Mouse (Mus musculus) neural tube, embryonic 13.5 days (tissue): ENCODE data around the gene Donson. TPM values are rescaled to one million over a fixed set of nuclear protein-coding genes. Genes with fewer than 3 reads are reported as not detected.
A peak's percentile ranks its signal among the peaks of the same experiment; 100 is the strongest.

Source experiments
- ATAC-seq: fragments of 200-750 bp; cut with Nextera tagmentation; 2 replicates; pipeline ENCODE4 v1.8.0; 2017; ENCODE audit warnings: low read depth, mild to moderate bottlenecking, moderate TSS enrichment, moderate library complexity
- H3K27ac ChIP-seq: fragments of 300-500 bp; sonication (generic); replicated peaks from 2 replicates; pipeline ENCODE4 v1.5.1; 2015; ENCODE audit warnings: moderate library complexity, mild to moderate bottlenecking, inconsistent platforms
- H3K27me3 ChIP-seq: fragments of 300-500 bp; sonication (generic); 2 replicates; pipeline ENCODE4 v1.6.1; 2015; ENCODE audit warnings: mild to moderate bottlenecking, inconsistent platforms
- H3K36me3 ChIP-seq: fragments of 300-500 bp; sonication (generic); 2 replicates; pipeline ENCODE4 v1.6.1; 2015; ENCODE audit warnings: mild to moderate bottlenecking, inconsistent platforms
- H3K4me1 ChIP-seq: fragments of 300-500 bp; sonication (generic); replicated peaks from 2 replicates; pipeline ENCODE4 v1.6.1; 2015; ENCODE audit warnings: inconsistent platforms
- H3K4me2 ChIP-seq: fragments of 300-500 bp; sonication (generic); 2 replicates; pipeline ENCODE4 v1.6.1; 2015; ENCODE audit warnings: inconsistent platforms, mild to moderate bottlenecking, moderate library complexity
- H3K4me3 ChIP-seq: fragments of 300-500 bp; sonication (generic); 2 replicates; pipeline ENCODE4 v1.5.1; 2015; ENCODE audit warnings: mild to moderate bottlenecking, inconsistent platforms
- H3K9ac ChIP-seq: fragments of 300-500 bp; sonication (generic); 2 replicates; pipeline ENCODE4 v1.6.1; 2015; ENCODE audit warnings: moderate library complexity, mild to moderate bottlenecking, inconsistent platforms
- H3K9me3 ChIP-seq: fragments of 300-500 bp; sonication (generic); 2 replicates; pipeline ENCODE4 v1.6.1; 2016; ENCODE audit warnings: inconsistent platforms
- WGBS: fragments of 180-500 bp; shearing (Covaris S2); methylation state at CpG from one replicate; pipeline ENCODE4 v1.1.7; 2015; 5-methylcytosine and 5-hydroxymethylcytosine counted together
- polyA plus RNA-seq: library from polyadenylated mRNA; unstranded; fragments of >200 nt; fragmentation: Nextera tagmentation; extraction: Ambion mirVana; gene quantifications from 2 replicates; pipeline ENCODE4 v1.2.1, GENCODE M21; 2015

Donson gene
- polyA plus RNA-seq, 1 experiment from 2014 or later = 19.1 TPM

- WGBS = 83% methylated on average over 5 of the region's 5 CpGs
- no peaks in the 10 kb centered on the region for H3K27me3 ChIP-seq
- H3K4me2 ChIP-seq = no peak overlapping the region
- ATAC-seq = no peak
- no peak overlapping the region for H3K9ac ChIP-seq
- no peak overlapping the region for H3K4me3 ChIP-seq
- no peaks in the 10 kb centered on the region for H3K4me1 ChIP-seq
- no peaks in the 10 kb centered on the region for H3K9me3 ChIP-seq
- H3K27ac ChIP-seq = no peak overlapping the region
- H3K36me3 ChIP-seq = peaks cover 92% of the 10 kb centered on the region
Measured at GRCm38 (mm10) chr16:91680656-91681055, 7.9 kb downstream of the Donson start.

GRCm38 (mm10) chr16:91678147-91678911 is 10.2 kb downstream of the Donson start:
- no peak overlapping the region for H3K4me2 ChIP-seq
- no peak for ATAC-seq
- H3K9me3 ChIP-seq = no peaks in the 10 kb centered on the region

GRCm38 (mm10) chr16:91674500-91674899 is 14.1 kb downstream of the Donson start:
- Histone ChIP-seq H3K4me1 (no peaks in the 10 kb centered on the region), H3K4me2 (no peak overlapping the region), H3K9me3 (no peaks in the 10 kb centered on the region), H3K27me3 (no peaks in the 10 kb centered on the region), H3K4me3 (no peak overlapping the region), H3K9ac (no peak overlapping the region), H3K27ac (no peak overlapping the region), H3K36me3 (peaks cover 86% of the 10 kb centered on the region)
- ATAC-seq = no peak
- WGBS = 85% methylated on average over 4 of the region's 4 CpGs

More at GRCm38 (mm10) chr16:91678147-91678911, 10.2 kb downstream of the Donson start:
- H3K27me3 ChIP-seq = no peaks in the 10 kb centered on the region
- H3K4me3 ChIP-seq = no peak overlapping the region
- WGBS = 92% methylated on average over 5 of the region's 5 CpGs
- no peaks in the 10 kb centered on the region for H3K4me1 ChIP-seq
- H3K9ac ChIP-seq = no peak overlapping the region
- no peak overlapping the region for H3K27ac ChIP-seq
- peaks cover 88% of the 10 kb centered on the region for H3K36me3 ChIP-seq

- H3K36me3 ChIP-seq = peaks cover 89% of the 10 kb centered on the region
- peaks cover 18% of the 10 kb centered on the region for H3K4me1 ChIP-seq
- H3K9me3 ChIP-seq = no peaks in the 10 kb centered on the region
- no peak overlapping the region for H3K4me2 ChIP-seq
- no peak overlapping the region for H3K4me3 ChIP-seq
- 95% methylated on average over 3 of the region's 3 CpGs for WGBS
- no peak overlapping the region for H3K27ac ChIP-seq
- H3K9ac ChIP-seq = no peak overlapping the region
- ATAC-seq = no peak
- H3K27me3 ChIP-seq = no peaks in the 10 kb centered on the region
Measured at GRCm38 (mm10) chr16:91663795-91664194, 24.8 kb downstream of the Donson start.

- Histone ChIP-seq H3K4me2 (no peak overlapping the region), H3K4me1 (peaks cover 18% of the 10 kb centered on the region), H3K9ac (no peak overlapping the region), H3K4me3 (no peak overlapping the region), H3K9me3 (no peaks in the 10 kb centered on the region), H3K27ac (no peak overlapping the region), H3K36me3 (peaks cover 93% of the 10 kb centered on the region), H3K27me3 (no peaks in the 10 kb centered on the region)
- 94% methylated on average over 16 of the region's 16 CpGs for WGBS
- no peak for ATAC-seq
Measured at GRCm38 (mm10) chr16:91662336-91662735, 26.2 kb downstream of the Donson start.

GRCm38 (mm10) chr16:91661397-91661796 is 27.2 kb downstream of the Donson start:
- H3K9me3 ChIP-seq = no peaks in the 10 kb centered on the region
- no peak overlapping the region for H3K4me2 ChIP-seq
- H3K4me1 ChIP-seq = peaks cover 18% of the 10 kb centered on the region
- H3K9ac ChIP-seq = no peak overlapping the region
- ATAC-seq = no peak
- 50% methylated on average over 1 of the region's 1 CpGs for WGBS
- H3K36me3 ChIP-seq = peaks cover 93% of the 10 kb centered on the region
- H3K27ac ChIP-seq = no peak overlapping the region
- no peaks in the 10 kb centered on the region for H3K27me3 ChIP-seq
- no peak overlapping the region for H3K4me3 ChIP-seq

- no peak overlapping the region for H3K4me2 ChIP-seq
- H3K9ac ChIP-seq = no peak overlapping the region
- no peaks in the 10 kb centered on the region for H3K9me3 ChIP-seq
- WGBS = 98% methylated on average over 20 of the region's 20 CpGs
- H3K36me3 ChIP-seq = peaks cover 93% of the 10 kb centered on the region
- H3K27ac ChIP-seq = no peak overlapping the region
- H3K4me1 ChIP-seq = peaks cover 18% of the 10 kb centered on the region
- H3K27me3 ChIP-seq = no peaks in the 10 kb centered on the region
- no peak overlapping the region for H3K4me3 ChIP-seq
- ATAC-seq = no peak
Measured at GRCm38 (mm10) chr16:91659798-91660197, 28.8 kb downstream of the Donson start.

- WGBS = 96% methylated on average over 5 of the region's 5 CpGs
- H3K4me3 ChIP-seq = no peak overlapping the region
- ATAC-seq = no peak
- H3K27ac ChIP-seq = no peak overlapping the region
- peaks cover 18% of the 10 kb centered on the region for H3K4me1 ChIP-seq
- H3K9ac ChIP-seq = no peak overlapping the region
- H3K9me3 ChIP-seq = no peaks in the 10 kb centered on the region
- peaks cover 93% of the 10 kb centered on the region for H3K36me3 ChIP-seq
- no peaks in the 10 kb centered on the region for H3K27me3 ChIP-seq
- H3K4me2 ChIP-seq = no peak overlapping the region
Measured at GRCm38 (mm10) chr16:91658471-91658870, 30.1 kb downstream of the Donson start.

- Histone ChIP-seq H3K9ac (no peak overlapping the region), H3K4me2 (no peak overlapping the region), H3K27ac (no peak overlapping the region), H3K4me3 (no peak overlapping the region), H3K36me3 (peaks cover 86% of the 10 kb centered on the region), H3K27me3 (no peaks in the 10 kb centered on the region), H3K4me1 (peaks cover 18% of the 10 kb centered on the region), H3K9me3 (no peaks in the 10 kb centered on the region)
- ATAC-seq = 0 out of 2 replicates have a peak, but pooled peaks have one; percentile 23
- 98% methylated on average over 17 of the region's 17 CpGs for WGBS
Measured at GRCm38 (mm10) chr16:91657285-91657684, 31.3 kb downstream of the Donson start.

GRCm38 (mm10) chr16:91655285-91655684 is 33.3 kb downstream of the Donson start:
- no peaks in the 10 kb centered on the region for H3K9me3 ChIP-seq
- H3K36me3 ChIP-seq = peaks cover 81% of the 10 kb centered on the region
- no peak overlapping the region for H3K27ac ChIP-seq
- WGBS = 98% methylated on average over 9 of the region's 9 CpGs
- no peak for ATAC-seq
- no peak overlapping the region for H3K9ac ChIP-seq
- H3K4me1 ChIP-seq = peaks cover 8% of the 10 kb centered on the region
- no peak overlapping the region for H3K4me3 ChIP-seq
- no peak overlapping the region for H3K4me2 ChIP-seq
- H3K27me3 ChIP-seq = no peaks in the 10 kb centered on the region

GRCm38 (mm10) chr16:91652191-91652590 is 36.4 kb downstream of the Donson start:
- no peaks in the 10 kb centered on the region for H3K27me3 ChIP-seq
- no peak overlapping the region for H3K4me3 ChIP-seq
- ATAC-seq = no peak
- H3K9ac ChIP-seq = no peak overlapping the region
- WGBS = 96% methylated on average over 3 of the region's 3 CpGs
- H3K27ac ChIP-seq = no peak overlapping the region
- H3K36me3 ChIP-seq = peaks cover 50% of the 10 kb centered on the region
- H3K4me1 ChIP-seq = peaks cover 18% of the 10 kb centered on the region
- no peak overlapping the region for H3K4me2 ChIP-seq
- H3K9me3 ChIP-seq = no peaks in the 10 kb centered on the region

GRCm38 (mm10) chr16:91649781-91650180 is 38.8 kb downstream of the Donson start:
- Histone ChIP-seq H3K9me3 (no peaks in the 10 kb centered on the region), H3K9ac (no peak overlapping the region), H3K4me3 (no peak overlapping the region), H3K4me2 (peak overlapping the region; percentile 35; the same call in 1 of the 2 replicates), H3K27ac (no peak overlapping the region), H3K36me3 (peaks cover 26% of the 10 kb centered on the region), H3K27me3 (no peaks in the 10 kb centered on the region), H3K4me1 (peaks cover 28% of the 10 kb centered on the region)
- no peak for ATAC-seq

GRCm38 (mm10) chr16:91649246-91649645 is 39.3 kb downstream of the Donson start:
- 61% methylated on average over 3 of the region's 3 CpGs for WGBS

More at GRCm38 (mm10) chr16:91649246-91649645, 39.3 kb downstream of the Donson start:
- Histone ChIP-seq H3K36me3 (peaks cover 22% of the 10 kb centered on the region), H3K4me1 (peaks cover 31% of the 10 kb centered on the region), H3K27me3 (no peaks in the 10 kb centered on the region), H3K4me3 (peak overlapping the region; percentile 84), H3K9me3 (no peaks in the 10 kb centered on the region), H3K9ac (peak overlapping the region; percentile 64), H3K27ac (no peak overlapping the region), H3K4me2 (peak overlapping the region; percentile 97)
- no peak for ATAC-seq
